Mouse (Mus musculus): ENCODE results near the gene Fbxl13.

Fbxl13 gene

DNA sequence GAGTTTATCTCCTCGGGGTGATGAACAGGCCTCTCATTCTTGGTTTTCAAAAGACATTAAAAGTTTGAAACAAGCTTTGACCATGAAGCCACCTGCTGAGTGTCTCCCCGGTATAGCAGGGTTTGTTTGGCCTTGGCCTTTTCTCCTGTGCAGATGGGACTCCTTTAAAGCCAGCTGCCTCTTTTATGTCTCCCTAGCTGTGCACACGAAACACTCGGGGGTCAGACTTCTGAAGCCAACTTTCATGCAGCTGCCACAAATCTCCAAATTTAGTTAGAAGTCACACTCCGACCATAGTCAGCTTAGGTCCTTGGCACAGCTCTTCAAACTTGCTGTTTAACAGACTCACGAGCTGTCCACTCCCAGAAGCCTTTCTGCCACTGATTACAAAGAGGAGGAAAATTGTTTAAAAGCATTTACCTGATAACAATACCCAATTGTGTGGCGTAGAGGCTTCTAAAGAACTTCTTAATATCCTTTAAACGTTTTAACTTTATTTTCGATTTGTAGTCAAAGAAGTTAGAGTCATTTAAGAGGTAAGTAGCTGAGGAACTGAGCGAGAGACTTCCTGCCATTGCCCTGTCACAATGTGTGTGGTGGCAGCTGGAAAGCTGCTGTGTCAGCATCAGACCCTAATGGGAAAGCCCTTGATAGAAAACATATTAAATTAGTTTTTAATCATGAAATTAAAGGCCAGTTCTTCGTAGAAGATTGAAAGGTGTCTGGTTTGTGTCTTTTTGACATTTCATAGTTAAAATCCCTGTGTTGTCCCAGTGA lies 162.8 kb downstream of the Fbxl13 start:
- no peak for DNase-seq (ENCODE audit: low spot score)

DNA sequence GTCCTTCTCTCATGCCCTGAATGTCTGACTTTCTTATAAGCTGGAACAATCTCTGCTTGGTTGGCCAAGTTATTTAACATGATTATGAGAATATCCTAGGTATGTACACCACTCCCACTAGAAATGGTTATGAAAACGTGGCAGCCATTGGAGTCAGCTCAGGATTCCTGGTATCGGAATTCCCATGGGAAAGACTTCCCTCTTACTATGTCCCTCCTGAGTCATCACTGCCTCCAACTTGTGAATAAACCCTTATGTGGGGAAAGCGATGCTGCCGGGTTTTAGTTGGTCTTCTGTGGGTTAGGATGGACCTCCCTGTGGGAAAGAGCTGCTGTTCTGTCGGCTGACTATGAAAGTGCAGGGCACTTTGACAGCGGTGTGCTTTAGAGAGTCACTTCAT lies 163.9 kb downstream of the Fbxl13 start:
- DNase-seq (ENCODE audit: low spot score) = no peak

DNA sequence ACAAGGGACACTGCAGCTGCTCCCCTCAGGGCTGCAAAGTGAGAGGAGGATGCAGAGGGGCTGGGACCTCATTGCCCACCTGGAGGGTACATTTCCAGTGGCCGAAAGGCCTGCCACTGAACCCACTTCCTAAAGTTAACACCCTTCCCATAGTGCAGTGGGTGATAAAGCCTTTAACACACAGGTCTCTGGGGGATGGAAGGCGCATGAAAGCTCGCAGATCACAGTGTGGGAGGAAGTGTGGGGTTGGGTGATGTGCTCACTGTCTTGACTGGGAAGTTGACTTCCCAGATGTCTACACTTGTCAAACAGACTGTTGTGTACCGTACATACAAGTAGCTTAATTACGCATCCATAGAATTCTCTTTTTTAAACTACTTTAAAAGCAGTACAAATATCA lies 165.7 kb downstream of the Fbxl13 start:
- no peak for DNase-seq (ENCODE audit: low spot score)

DNA sequence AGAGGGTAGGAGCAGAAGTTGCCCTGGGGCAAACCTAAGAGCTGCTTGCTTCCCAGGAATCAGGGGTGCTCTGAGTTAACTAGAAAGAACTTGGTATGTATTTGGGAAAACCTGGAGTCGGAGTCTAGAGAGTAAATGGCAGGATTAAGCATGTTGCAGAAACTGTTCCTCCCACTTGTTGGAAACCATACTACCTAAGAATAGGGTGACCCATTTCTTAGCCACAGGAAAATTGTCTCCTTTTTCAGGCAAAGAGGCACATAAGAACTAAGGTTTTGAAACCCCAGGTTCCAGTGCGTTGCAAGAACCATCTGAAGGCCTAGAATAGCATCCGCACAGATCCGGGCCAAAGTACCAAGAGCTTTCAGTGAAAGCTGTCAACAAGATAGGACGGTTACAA lies 167.0 kb downstream of the Fbxl13 start:
- no peak for DNase-seq (ENCODE audit: low spot score)

DNA sequence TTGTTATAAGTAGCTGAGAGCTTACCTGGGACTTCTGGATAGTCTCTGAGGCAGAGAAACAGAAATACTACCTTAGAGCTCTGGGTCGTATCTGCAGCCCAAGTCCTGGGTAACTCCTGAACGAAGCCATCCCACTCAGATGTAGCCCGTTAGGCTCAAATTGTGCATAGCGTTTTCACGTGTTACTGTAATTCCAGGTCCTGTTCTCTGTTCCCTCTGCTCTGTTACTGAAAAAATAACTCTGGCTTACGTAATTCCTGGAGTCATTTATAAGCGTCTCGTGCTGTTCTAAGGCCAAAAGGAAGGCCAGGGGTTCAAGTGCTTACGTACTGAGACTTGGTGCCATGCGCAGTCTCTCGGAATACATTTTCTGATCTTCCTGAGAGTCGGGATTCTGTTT lies 177.3 kb downstream of the Fbxl13 start:
- DNase-seq (ENCODE audit: low spot score) = no peak

DNA sequence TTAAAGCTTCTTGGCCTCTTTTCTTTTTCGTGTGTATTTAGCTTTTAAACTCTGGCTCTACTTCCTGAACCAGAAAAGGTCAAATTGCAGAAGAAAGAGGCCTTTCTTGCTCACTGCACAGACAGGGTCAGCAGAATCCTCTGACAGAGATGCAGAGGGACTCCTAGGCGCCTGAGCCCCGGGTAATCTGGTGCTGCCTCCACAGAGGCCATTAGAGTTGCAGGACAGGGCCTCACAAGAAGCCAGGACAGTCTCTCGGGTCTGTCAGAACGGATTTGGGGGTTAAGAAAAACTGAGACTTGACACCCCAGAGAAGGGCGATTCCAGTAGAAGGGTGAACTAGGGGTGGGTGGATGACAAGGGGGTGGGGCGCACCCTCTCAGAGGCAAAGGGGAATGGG lies 178.0 kb downstream of the Fbxl13 start:
- no peak for DNase-seq (ENCODE audit: low spot score)

DNA sequence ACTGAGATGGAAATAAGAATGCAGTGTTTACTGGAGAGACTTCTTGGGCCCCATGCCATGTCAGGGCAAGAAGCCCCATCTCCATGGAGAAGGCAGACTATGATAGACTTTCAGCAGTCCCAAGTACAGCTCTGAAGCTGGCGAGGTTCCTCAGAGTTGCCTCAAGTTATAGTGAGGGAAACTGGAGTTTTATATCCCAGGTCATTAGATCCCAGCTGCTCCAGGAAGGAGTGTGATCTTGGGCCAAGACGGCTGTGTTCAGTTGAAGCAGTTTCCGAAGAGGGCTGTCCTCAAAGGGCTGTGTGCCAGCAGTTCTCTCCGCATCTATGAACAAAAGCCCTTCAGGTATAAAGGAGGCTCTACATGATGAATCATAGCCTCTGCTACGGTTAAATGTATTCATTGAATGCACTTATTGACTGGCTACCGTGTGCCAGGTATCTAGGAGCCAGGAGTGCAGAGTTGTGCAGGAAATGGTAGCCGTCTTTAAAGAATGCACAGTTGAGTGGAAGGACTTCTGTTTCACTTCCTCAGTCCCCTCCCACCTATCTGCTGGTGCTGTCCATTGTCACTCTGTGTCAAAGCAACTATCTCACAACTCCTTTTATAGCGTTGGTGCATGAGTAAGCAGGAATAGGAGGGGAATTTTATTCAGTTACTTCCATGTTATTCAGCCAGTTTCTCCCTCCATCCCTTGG lies 204.5 kb downstream of the Fbxl13 start:
- peak; percentile 33 for DNase-seq (ENCODE audit: low spot score)

DNA sequence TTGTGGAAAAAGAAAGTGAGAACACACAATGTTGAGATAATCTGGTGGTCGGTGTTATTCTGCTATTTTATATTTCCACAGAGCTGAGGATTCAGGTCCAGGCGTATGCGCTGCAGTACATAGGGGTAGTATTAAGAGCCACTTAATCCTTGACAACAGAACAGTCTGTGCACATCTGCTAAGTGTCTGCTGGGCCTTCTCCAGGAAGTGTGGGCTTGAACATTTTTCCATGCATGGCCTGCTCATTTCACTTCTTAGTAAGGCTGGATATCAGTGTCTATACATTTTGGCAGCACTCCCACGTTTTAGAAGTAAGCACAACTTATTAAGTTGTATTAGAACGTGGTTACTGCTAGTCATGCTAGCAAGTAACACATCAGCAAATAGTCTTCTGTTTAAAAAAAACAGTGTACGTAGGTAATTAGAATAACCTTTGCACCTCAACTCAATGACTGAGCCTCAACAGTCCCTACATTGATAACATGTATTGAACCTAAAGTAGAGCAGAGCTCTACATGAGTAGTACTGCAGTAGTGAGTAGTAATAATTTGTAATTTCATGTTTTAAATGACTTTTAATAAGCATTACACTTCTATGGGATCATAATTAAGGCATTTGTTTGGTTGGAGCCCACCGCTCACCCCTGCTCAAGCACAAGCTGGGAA lies 205.9 kb downstream of the Fbxl13 start:
- no peak for DNase-seq (ENCODE audit: low spot score)

DNA sequence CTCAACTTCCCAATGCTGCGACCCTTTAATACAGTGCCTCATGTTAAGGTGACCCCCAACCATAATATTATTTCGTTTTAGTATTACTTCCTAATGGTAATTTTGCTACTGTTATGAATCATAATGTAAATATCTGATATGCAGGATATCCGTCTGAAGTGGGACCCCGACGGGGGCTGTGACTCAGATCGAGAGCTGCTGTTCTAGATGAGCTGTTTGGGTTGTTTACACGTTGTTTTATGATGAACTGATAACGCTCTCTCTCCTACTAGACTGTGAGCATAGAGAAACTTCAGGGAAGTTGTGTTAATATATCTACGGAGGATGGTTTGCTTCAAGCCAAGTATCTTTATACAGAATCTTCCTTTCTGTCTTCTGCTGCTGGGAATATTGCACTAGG lies 207.0 kb downstream of the Fbxl13 start:
- DNase-seq (ENCODE audit: low spot score) = no peak

DNA sequence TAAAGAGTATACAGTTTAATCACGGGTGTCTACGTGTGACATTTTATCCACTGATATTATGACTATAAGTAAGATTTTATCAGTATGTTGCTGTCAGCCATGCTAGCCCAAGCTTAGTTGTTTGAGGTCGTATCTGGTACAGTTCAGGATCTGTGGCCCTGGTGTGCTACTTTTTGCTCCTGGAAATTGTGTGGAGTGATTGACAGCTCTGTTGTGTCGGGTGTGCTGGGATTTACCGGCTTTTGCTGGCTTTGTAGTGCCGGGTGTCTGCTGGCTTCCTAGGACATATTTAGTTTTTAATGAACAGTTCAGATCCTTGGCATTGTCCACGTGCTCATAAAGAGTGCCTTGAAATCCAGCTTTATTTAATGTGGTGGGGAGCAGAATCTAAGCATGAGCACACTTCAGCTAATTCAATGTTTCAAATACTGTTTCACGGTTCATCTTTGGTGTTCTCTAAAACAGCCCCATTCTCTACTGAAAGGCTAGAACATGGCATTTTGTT lies 208.9 kb downstream of the Fbxl13 start:
- no peak for DNase-seq (ENCODE audit: low spot score)

DNA sequence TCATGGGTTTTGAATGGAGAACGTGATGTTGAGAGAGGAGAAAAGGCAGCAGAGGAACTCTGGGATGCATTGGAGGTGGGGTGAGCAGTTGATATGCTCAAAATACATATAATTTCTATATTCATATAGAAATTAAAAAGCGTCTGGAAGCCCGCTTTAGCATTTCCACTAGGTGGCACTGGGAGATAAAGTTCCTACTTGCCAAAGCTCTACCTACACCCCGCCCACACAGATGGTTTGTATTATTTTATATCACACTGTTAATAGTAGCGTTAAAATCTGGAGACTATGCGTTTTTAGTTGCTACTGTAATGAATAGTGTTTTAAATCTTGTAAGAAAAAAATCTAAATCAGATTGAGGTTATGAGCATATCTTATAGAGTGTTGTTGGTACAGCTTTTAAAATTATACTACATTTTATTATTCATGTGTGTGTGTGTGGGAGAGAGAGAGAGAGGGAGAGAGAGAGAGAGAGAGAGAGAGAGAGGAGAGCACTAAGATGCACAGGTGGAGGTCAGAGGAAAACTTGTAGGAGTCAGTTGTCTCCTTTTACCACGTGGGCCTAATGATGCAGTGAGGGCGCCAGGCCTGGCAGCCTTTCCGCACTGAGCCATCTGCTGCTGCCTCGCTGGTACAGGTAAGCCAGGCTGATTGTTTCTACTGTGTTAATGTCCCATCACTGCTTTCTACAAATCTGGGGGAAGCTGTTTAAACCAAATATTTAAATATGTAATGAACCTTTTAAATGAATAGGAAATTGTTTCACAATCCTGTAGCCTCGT lies 211.1 kb downstream of the Fbxl13 start:
- DNase-seq (ENCODE audit: low spot score) = no peak
